Mouse (Mus musculus) forelimb bud, embryonic 11.5 days (tissue): ENCODE measurements around the gene Npffr2.
"Not testable (repeated sequence)": the region's sequence is repeated elsewhere in the genome, so short reads cannot be mapped to it uniquely, and the experiment has no call there.

Experiments
- DNase-seq: peaks from one replicate; pipeline ENCODE4 v3.0.0-alpha.2; 2012; ENCODE audit warnings: low read depth, low spot score

Gene Npffr2

GRCm38 (mm10) chr5:89526878-89527578 lies at the start of gene Npffr2:
Gene Npffr2, plus strand, starts transcription at chr5:89527429.
- DNase-seq = peak; percentile 49

- no peak for DNase-seq
Observed at GRCm38 (mm10) chr5:89492560-89492959, 34.7 kb upstream of the Npffr2 start.

GRCm38 (mm10) chr5:89500182-89500581 lies 27.0 kb upstream of the Npffr2 start:
- DNase-seq = peak; percentile 18

GRCm38 (mm10) chr5:89518641-89519040 lies 8.6 kb upstream of the Npffr2 start:
- no peak for DNase-seq

- no peak for DNase-seq
Observed at GRCm38 (mm10) chr5:89526181-89526778, 949 bp upstream of the Npffr2 start.

GRCm38 (mm10) chr5:89528951-89529350 lies 1.7 kb downstream of the Npffr2 start:
- DNase-seq = no peak

- DNase-seq = no peak
Observed at GRCm38 (mm10) chr5:89529391-89529790, 2.2 kb downstream of the Npffr2 start.

- no peak for DNase-seq
Observed at GRCm38 (mm10) chr5:89536018-89536417, 8.8 kb downstream of the Npffr2 start.

- no peak for DNase-seq
Observed at GRCm38 (mm10) chr5:89542472-89542871, 15.2 kb downstream of the Npffr2 start.

GRCm38 (mm10) chr5:89543476-89543875 lies 16.2 kb downstream of the Npffr2 start:
- DNase-seq = peak; percentile 63

- not testable (repeated sequence) for DNase-seq
Observed at GRCm38 (mm10) chr5:89559118-89559517, 31.9 kb downstream of the Npffr2 start.

- no peak for DNase-seq
Observed at GRCm38 (mm10) chr5:89561381-89561780, 34.2 kb downstream of the Npffr2 start.

- no peak for DNase-seq
Observed at GRCm38 (mm10) chr5:89578678-89579077, 51.4 kb downstream of the Npffr2 start.

- no peak for DNase-seq
Observed at GRCm38 (mm10) chr5:89579181-89579580, 52.0 kb downstream of the Npffr2 start.

- DNase-seq = no peak
Observed at GRCm38 (mm10) chr5:89581143-89581542, 53.9 kb downstream of the Npffr2 start.

- no peak for DNase-seq
Observed at GRCm38 (mm10) chr5:89581742-89582366, 54.6 kb downstream of the Npffr2 start.

GRCm38 (mm10) chr5:89585021-89585420 lies 57.8 kb downstream of the Npffr2 start:
- DNase-seq = no peak

- DNase-seq = no peak
Observed at GRCm38 (mm10) chr5:89592301-89592700, 65.1 kb downstream of the Npffr2 start.

- DNase-seq = no peak
Observed at GRCm38 (mm10) chr5:89611322-89612015, 84.2 kb downstream of the Npffr2 start.

- no peak for DNase-seq
Observed at GRCm38 (mm10) chr5:89612262-89612661, 85.0 kb downstream of the Npffr2 start.

GRCm38 (mm10) chr5:89631599-89631998 lies 104.4 kb downstream of the Npffr2 start:
- DNase-seq = no peak
